Mouse (Mus musculus): ENCODE measurements around the gene Abr.
A peak's percentile ranks its signal among the peaks of the same experiment; 100 is the strongest.

The Abr gene

DNA sequence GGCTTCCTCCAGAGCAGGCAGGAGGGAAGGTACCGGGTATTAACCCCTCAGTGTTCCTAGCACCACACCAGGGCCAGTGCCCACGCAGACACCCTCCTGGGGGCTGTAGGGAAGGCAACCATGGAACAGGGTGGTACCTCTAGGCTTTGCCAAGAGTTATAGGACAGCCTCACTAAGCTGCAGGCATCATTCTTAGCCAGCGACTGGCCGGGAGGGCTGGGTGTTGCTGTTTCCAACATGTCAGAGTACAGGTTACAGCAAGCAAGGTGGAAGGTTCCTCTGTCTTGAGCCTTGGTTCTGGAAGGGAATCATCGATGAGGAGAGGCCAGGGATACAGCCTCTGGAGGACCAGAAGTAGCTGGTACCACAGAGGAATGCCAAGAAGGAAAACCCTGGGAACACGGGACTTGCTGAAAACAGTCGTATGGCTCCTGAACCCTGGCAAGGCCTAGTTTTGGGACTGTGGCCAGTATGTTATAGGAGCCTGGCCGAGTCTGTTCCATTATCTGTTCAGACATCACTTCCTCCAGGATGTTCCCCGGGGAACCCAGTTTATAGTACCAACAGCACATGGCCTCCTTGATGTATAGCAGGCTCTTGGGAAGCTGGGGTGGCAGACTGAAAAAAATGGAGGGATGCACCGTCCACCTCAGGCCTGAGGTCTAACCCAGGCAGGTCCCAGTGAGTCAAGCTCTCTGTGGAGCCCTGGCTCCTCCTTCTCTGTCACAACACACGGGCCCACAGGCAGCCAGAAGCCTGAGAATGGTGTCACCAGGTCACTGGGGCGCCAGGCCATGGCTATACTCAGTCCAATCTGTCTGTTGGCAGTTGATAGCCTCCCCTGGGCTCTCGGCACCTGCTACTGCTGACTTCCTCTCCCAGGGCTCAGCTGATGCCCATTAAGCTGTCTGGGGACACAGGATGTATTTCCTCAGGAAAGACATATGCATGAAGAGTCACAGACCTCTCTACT is 112.1 kb downstream of the Abr start:
- peak; percentile 73 for DNase-seq

DNA sequence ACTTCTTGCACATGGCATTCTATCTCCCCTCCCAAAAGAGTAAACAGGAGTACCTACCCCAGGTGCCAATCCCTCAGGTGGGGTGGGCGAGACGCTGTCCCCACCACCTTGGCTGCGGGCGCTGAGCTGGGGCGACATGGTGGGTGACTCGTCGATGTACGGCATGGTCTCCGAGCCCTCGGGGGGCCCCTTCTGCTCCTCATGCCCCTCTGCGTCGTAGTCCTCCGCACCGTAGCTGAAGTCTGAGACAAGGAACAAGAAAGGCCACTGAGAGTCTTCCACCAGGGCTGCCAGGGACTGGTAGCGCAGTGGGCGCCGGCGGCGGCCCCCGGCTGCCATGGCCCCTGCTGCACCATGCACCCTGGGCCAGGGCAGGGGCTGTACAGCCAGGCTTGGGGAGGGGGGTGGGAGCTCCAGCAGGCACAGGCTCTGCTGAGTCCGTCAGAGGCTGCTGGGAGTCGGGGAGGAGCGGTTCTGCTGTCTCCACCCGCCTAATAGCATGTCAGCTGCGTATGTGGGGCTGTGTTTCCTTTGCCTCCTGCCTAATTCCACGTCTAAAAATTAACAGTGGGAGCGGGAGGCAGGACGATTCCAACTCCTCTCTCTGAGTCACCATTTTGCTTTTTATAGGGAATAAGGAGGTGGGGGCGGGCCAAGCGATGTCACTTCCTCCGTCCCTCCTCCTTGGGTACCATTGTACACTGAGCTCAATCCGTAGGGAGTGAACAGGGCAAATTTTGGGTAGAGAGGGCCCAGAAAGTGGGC is 113.1 kb downstream of the Abr start:
- no peak for DNase-seq

DNA sequence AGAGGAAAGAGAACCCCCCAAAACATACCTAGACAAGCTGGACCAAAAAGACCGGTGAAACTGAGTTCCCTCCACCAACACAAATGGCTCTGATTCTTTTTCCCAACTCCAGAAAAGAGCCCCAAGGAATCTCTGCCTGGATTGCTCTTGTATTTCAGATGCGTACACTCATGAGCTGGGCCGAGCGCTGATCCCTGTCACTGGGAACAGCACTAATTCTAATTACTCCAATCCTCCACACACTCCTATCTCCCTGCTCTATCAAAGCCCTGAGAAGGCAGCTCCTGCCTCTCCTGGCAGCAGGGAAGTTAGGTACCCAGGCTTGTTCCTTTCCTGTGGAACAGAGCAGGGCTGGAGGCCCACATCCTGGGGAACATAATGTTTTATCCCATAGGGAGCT is 114.0 kb downstream of the Abr start:
- no peak for DNase-seq

DNA sequence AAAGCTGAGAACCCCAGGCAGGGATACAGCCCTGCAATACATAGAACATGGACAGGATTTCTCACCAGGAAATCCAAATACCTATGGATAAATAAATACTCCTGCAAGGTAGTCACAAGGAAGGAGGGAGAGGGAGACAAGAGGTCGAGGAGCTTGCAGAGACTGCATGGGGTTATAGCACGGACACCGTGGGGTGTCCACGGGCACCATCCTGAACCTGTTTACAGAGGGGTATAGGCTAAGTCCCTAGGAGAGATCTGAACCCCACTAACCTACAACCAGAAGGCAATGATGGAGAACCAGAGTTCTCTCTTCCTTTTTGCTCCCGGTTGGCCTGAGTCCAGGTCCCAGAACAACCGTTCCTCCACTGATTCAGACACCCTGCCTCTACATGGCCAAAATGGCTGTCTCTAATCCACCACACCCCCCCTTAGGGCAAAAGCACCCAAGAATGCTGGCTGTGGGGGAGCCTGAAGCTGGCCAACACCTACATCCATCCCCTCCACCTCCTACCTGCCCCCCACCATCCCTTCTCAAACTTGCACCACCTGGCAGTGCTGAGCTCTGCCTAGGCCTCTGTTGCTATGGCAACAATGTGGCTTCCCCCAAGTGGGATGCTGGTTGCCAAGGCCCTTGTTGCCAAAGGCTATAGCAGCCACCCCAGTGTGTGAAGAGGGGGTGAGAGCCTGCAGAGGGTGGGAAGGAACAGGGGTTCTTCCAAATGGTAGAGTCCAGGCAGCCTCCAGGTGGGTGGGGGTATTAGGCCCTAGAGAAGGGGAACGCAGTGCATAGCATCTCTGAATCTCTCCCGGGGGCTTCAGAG is 114.6 kb downstream of the Abr start:
- no peak for DNase-seq

DNA sequence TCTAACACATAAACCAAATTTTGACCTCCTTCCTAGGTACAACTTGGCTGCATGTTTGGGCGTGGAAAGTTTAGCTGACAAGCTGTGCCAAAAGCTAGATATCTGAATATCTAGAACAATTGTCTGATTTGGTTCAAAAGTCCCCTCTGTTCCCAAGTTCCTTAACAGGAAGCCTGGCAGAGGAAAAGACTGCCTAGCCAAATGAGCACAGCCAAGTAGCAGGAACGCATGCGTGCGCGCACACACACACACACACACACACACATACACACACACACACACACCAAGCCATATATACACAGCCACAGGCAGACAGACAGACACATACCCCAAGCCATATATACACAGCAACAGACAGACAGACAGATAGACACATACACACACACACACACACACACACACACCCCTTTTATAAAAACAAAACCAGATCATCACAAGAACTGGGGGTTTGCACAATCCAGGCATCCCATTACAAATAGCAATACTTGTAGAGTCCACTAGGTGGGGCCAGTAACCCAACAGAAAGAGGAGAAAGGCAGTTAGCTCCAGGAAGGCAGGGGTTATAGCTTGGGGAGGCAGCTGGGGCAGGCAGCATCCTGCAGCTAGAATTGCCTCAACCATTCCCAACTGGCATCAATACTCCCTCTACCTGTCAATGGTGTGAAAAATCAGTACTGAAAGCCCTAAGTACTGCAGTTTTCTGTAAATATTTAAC is 115.4 kb downstream of the Abr start:
- DNase-seq, result peak; percentile 56

DNA sequence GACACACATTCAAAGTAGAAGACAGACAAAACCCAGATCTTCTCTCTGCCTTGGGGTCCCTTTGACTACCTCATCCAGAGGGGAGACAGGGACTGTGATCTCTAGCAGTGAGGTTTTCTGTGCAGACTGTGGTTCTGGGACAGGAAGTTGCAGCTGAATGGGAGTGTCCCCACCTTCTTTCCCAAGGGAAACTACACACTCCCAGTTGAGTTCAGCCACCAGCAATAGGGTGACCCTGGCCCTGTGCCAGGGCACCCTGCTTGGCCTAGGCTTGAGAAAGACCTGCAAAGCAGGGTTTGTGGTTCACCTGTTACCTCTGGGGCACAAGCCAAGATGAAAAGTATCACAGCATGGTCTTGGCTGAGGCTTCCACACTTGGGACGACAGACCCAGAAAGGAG is 117.0 kb downstream of the Abr start:
- no peak for DNase-seq

DNA sequence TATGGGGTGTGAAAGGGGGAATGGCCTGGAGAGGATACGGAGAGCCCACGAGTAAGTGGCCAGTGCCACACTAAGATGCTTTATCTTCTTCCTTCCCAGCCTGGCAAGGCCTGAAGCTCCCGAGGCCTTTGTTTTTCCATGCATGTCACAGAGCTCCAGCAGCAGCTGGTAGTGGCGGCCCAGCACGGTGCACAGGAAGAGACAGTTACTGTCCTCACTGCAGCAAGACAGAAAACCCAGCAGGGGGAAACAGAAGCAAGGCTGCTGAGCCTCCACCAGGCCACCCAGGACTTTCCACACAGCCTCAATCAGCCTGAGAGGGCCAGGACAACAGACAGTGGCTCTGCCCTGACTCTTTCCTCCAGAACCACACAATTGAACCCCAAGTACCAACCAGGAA is 118.1 kb downstream of the Abr start:
- DNase-seq, result no peak

DNA sequence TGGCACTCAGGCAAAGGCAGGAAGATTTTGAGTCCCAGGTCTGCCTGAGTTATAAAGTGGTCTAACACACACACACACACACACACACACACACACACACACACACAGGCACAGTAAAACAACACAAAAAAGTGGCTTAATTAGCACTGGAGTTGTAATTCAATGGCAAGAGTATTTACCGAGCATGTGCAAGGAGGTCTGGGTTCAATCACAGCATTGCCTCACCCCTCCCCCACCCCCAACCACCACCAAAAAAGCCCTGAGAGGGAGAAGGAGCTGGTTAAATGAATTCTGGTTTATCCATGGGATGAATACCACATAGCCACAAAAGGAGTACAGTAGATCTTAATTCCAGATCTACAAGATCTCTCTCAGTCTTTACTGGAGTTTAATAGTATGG is 122.1 kb downstream of the Abr start:
- DNase-seq, result no peak

DNA sequence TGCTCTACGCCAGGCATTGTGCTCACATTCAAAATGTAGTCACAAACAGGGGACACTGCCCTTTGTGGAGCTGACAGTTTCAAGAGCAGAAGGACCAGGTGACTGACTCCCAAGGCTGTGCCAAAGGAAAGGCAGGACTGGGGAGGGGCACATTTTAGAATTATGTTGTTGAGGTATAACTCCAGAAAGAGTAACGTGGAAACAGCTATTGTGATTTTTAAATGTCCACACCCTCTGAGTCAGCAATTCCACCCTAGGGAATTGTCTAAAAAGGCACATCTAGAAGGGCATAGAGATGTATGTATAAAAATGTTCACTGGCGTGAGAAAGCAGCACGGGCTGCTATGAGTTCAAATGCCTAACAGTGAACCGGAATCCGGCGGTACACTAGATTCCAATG is 122.5 kb downstream of the Abr start:
- DNase-seq, result no peak

DNA sequence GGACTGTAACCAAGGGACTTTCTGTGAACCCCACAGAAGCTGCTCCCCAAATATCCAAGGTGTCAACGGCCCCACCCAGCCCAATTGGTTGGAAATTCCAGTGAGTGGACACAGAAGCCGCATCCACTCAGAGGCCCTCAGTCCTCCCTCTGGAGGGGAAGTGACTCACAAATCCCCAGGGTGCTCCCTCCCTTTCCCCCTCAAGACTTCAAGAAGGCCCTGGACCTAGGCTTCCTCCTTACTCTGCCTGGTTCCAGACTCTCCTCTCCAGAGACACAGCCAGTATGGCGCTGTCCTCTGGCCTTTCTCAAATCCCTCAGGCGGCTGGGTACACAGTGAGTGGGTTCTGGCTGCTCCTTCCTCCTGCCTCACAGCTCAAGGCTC is 124.4 kb downstream of the Abr start:
- DNase-seq, result no peak

DNA sequence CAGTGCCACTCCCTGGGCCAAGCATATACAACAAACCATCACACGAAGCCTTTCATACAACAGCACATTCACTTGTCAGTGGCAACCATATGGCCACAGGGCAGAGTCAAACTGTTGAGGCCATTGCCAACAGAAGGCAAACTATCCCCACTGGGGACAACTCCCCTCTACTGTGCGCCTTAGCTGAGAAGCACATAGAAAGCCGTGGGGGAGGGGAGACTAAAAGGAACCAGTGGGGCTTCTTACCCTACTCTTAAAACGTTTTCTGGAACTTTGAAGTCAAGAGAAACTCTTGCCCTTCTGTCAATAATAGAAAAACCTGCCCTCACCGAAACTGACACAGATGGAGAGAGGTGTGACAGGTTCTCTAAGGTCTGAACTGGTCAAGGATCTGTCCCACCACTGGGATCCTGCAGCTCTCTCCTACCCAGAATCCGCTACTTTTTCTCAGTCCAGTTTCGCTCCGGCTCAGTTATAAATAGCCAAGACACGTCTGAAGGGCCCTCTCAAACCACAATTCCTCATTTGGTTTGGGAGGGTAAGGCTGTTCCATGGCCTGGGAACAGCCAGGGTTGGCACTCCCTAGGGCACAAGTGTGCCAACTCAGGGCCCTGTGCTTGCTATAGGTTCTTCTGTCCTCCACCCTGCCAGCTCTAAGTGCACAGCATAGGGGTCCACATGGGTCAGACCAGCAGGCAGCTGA is 124.9 kb downstream of the Abr start:
- DNase-seq, result no peak

DNA sequence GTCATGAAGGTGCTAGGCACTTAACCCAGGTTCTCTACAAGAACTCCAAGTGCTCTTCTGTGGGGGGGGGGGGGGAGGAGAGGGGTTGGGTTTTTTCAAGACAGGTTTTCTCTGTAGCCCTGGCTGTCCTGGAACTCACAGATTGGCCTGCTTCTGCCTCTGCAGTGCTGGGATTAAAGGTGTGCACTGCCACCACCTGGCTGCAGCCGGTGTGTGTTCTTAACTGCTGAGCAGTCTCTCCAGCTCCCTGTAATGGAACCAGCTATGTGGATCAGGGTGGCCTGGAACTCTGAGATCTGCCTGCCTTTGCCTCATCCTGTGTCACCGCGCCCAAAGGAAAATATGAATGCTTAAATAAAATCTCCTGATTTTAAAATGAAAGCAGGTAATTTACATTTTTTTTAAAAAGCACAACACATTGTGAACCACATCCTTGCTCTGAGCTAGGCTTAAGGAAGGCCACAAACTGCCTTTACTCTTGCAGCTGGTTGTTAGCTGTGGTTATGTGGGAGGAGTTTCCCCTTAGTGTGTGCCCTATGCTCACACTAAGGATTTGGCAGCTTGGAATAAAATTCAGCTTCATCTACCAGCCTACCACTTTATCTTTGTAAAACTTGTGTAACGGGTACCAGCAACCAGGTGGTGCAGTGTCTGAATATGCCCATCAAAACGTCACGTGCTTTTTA is 125.9 kb downstream of the Abr start:
- DNase-seq, result no peak

DNA sequence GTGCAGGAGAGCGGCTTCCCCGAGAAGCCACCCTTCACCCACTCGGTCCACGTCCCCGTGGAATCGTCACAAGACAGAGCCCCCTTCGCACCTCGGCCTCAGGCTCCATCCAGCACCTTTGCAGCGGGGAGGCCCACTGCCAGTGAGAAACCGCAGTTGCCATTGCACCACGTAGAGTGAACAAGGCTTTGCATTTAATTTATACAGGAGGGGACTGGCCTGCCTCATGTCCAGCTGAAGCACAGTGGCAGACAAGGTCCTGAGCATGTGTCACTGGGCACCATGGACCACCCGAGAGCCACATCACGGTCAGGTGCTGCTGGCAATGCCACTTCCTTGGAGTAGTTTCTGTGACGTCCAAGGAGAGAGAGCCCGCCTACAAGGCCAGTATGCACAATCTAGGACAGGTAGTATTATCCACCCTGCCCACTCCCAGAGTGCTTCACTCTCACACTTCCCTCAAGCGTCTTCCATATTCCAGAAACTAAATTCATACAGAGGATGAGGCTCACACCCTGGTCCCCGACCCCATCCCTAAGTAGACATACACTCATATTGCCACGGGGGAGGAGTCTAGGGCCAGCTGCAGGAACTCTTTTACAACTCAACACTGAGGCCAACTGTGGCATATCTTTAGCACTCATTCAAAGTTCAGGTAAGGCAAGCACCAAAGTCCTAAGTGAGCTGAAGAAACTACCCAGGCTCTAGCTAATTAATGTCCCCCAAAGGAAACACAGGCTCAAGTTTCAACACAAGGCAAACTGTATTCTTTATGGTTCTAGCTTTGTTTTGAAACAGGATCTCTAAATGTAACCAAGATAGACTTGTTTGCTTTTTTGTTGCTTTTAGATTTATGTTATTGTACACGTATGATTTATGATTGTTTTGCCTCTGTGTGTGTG is 126.7 kb downstream of the Abr start:
- DNase-seq, result no peak

DNA sequence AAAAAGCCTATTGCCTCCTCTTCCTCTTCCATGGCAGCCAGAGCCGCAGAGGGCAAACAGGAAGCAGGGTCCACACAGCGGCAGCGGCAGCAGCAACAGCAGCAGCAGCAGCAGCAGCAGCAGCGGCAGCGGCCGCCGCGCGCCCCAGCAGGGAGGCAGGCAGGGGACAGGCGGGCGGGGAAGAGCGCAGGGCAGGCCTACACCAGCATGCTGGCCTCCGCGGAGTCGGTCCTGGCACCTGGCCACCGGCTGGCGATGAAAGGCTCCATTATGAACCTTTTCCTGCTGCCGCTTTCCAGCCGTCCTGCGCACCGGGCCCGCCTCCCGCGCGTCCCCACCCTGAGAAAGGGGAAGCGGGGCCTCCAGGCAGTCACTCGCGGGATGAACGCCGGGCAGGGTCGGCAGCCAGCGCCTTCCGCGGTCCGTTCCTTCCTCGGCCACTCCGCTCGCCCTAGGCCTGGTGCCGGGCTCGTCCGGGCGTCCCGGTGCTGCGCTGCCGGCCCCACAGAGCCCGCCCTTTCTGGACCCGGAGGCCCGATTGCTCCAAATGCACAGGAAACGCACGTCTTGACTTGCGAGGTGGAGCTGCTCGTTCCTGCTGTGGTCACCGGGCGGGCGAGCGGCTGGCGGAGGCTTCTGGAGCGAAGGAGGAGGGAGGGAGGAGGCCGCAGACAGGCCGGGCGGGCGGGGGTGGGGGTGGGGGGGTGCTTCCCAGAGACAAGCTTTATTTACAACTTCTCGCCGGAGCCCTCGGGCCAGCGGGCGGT is 127.6 kb downstream of the Abr start:
- peak; percentile 72 for DNase-seq

DNA sequence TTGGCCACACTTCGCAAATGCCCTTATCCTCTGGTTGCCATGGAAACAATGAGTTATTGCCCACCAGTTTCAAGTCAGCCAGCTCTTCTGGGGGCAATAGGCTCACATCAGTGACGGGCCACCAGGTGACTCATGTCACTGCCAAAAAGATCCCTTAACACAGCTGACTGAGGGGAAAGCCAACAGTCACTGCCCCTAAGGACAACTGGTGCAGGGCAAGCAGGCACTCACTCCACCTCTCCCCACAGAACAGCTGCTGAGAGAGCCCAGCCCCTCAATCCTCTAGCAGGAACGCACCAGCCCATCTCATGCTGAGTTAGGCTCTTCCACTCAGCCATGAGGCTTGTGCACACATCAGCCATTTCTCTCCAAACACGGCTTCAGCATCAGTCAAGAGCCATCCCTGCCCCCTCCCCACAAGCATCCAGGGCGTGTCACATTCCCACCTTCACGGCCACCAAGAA is 128.3 kb downstream of the Abr start:
- no peak for DNase-seq

DNA sequence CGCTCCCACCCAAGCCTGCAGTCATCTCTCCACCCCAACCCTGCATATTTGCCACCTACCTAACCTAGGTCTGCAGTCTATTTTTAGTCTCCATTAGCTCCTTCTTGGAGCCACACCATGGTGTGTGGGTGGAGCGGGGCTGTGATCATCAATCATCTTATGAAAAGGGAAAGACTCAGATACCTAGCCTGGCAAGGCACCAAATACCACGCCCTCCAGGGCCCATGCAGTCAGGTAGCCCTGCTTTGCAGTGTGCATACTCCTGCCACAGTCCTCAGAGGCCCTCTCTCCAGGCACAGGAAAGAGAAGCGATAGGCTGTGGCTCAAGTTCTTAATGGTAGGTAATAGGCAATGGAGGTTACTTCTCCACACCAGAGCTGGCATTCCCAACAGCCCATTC is 128.9 kb downstream of the Abr start:
- no peak for DNase-seq

DNA sequence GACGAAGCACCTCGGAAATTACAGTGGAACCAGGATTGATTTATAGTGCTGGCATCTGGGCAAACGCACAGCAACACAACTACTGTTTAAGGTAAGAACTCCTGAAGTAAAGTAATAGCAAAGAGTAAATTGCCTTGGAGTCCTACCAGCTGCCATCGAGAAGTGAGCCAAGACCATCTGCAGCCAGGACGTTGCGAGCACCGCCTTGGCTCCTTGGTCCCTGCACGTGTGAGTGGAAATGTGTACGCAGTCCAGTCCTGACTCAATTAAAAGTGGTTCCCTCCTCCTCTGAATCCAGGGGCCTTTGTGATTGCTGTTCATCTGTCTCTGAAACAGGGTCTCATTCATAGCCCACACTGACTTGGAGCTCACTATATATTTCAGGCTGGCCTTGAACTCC is 130.3 kb downstream of the Abr start:
- DNase-seq, result no peak

DNA sequence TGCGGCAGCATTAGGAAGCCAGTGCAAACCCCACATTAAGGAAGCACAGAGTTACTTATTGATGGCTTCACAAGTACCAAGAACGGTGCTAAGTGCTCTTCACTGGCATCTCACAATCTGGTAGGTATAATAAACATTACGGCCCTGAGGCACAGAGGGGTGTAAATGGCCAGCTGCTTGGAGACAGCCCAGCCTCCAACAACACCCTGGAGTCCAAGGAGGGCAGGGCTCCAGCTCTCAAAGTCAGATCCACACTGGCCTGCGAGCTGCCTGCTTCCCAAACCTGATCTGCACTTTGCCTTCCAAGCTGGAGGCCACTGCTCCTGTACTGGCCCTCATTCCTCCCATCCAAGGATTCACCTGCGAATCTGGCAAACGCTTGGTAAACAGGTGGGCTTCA is 132.7 kb downstream of the Abr start:
- DNase-seq, result no peak

DNA sequence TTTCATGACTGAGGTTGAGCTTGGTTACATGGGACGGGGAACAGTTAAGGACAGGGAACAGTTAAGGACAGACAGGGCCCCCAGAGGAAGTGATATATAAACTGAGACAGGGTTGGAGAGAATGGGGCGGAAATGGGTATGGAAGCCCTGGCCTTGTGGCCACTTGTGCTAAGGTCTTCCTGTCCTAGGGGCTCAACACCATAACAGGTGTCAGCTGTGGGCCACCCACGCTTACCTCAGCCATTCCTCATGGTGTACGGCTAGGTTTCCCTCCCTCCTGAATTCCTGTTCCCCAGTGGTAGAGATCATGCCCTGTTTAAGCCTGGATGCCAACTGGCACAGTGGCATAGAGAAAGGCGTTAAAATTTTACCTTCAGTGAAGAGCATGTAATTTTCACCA is 135.1 kb downstream of the Abr start:
- DNase-seq, result no peak
